Mouse (Mus musculus): ENCODE measurements around the gene Gng8. TPM values are rescaled to one million over a fixed set of nuclear protein-coding genes. Genes with fewer than 3 reads are reported as not detected.

Gng8 gene
- total and polyA plus RNA-seq, 2 experiments from 2014 or later = 4.1 to 4.7 TPM

GRCm38 (mm10) chr7:16867488-16867887, 24.1 kb upstream of the Gng8 start:
- no peaks in the 10 kb centered on the region for H3K9me3 ChIP-seq (ENCODE audit: low read length)
- no peaks in the 10 kb centered on the region for H3K27me3 ChIP-seq (ENCODE audit: insufficient read depth, low read length)
- no peak overlapping the region for H3K4me2 ChIP-seq (ENCODE audit: low read depth, low read length)
- no peak for DNase-seq (ENCODE audit: low spot score)
- WGBS = 95% methylated on average over 3 of the region's 3 CpGs
- no peaks in the 10 kb centered on the region; the same call in 1 of the 2 replicates for H3K36me3 ChIP-seq (ENCODE audit: insufficient read depth, low read length)
- no peak overlapping the region for H3K27ac ChIP-seq
- no peak overlapping the region for H3K4me3 ChIP-seq (ENCODE audit: low read length)
- no peak for ATAC-seq
- TF ChIP-seq CTCF (IDR thresholded peaks at IDR 0.05; ENCODE audit: low read depth) = no peak
- H3K9ac ChIP-seq (replicated peaks; ENCODE audit: low read length) = no peak overlapping the region
- no peaks in the 10 kb centered on the region for H3K4me1 ChIP-seq (ENCODE audit: insufficient read depth, low read length)

- 12% methylated on average over 16 of the region's 16 CpGs for WGBS
- no peak for TF ChIP-seq CTCF (IDR thresholded peaks at IDR 0.05; ENCODE audit: low read depth)
These were observed 22.1 kb upstream of the Gng8 start for GRCm38 (mm10) chr7:16869497-16869896.

GRCm38 (mm10) chr7:16871600-16871999, 20.0 kb upstream of the Gng8 start:
- Histone ChIP-seq H3K27me3 (ENCODE audit: insufficient read depth, low read length) (no peaks in the 10 kb centered on the region), H3K4me3 (ENCODE audit: low read length) (no peak overlapping the region), H3K4me1 (ENCODE audit: insufficient read depth, low read length) (no peaks in the 10 kb centered on the region; the same call in 1 of the 2 replicates), H3K9me3 (ENCODE audit: low read length) (no peaks in the 10 kb centered on the region), H3K9ac (replicated peaks; ENCODE audit: low read length) (no peak overlapping the region), H3K4me2 (ENCODE audit: low read depth, low read length) (no peak overlapping the region), H3K36me3 (ENCODE audit: insufficient read depth, low read length) (no peaks in the 10 kb centered on the region), H3K27ac (no peak overlapping the region)
- ATAC-seq = no peak
- 87% methylated on average over 10 of the region's 10 CpGs for WGBS
- no peak for TF ChIP-seq CTCF (IDR thresholded peaks at IDR 0.05; ENCODE audit: low read depth)
- no peak for DNase-seq (ENCODE audit: low spot score)

More at GRCm38 (mm10) chr7:16869497-16869896, 22.1 kb upstream of the Gng8 start:
- Histone ChIP-seq H3K36me3 (ENCODE audit: insufficient read depth, low read length) (no peaks in the 10 kb centered on the region; the same call in 1 of the 2 replicates), H3K4me2 (ENCODE audit: low read depth, low read length) (peak overlapping the region; percentile 61), H3K9me3 (ENCODE audit: low read length) (no peaks in the 10 kb centered on the region), H3K4me1 (ENCODE audit: insufficient read depth, low read length) (no peaks in the 10 kb centered on the region), H3K27ac (peak overlapping the region; percentile 93), H3K4me3 (ENCODE audit: low read length) (peak overlapping the region; percentile 38), H3K27me3 (ENCODE audit: insufficient read depth, low read length) (no peaks in the 10 kb centered on the region), H3K9ac (replicated peaks; ENCODE audit: low read length) (peak overlapping the region; percentile 57; the same call in 1 of the 2 replicates)
- DNase-seq (ENCODE audit: low spot score) (peak; percentile 97), ATAC-seq (peak; percentile 99)

GRCm38 (mm10) chr7:16872478-16872877, 19.1 kb upstream of the Gng8 start:
- H3K4me1 ChIP-seq (ENCODE audit: insufficient read depth, low read length) = peaks cover 5% of the 10 kb centered on the region
- DNase-seq (ENCODE audit: low spot score) (no peak), ATAC-seq (no peak)
- H3K9me3 ChIP-seq (ENCODE audit: low read length) = no peaks in the 10 kb centered on the region
- no peak overlapping the region for H3K4me2 ChIP-seq (ENCODE audit: low read depth, low read length)
- no peak overlapping the region for H3K9ac ChIP-seq (replicated peaks; ENCODE audit: low read length)
- no peak for TF ChIP-seq CTCF (IDR thresholded peaks at IDR 0.05; ENCODE audit: low read depth)
- no peak overlapping the region for H3K27ac ChIP-seq
- WGBS = 93% methylated on average over 9 of the region's 9 CpGs
- no peaks in the 10 kb centered on the region for H3K27me3 ChIP-seq (ENCODE audit: insufficient read depth, low read length)
- no peak overlapping the region for H3K4me3 ChIP-seq (ENCODE audit: low read length)
- no peaks in the 10 kb centered on the region for H3K36me3 ChIP-seq (ENCODE audit: insufficient read depth, low read length)

GRCm38 (mm10) chr7:16873392-16873791, 18.2 kb upstream of the Gng8 start:
- Histone ChIP-seq H3K4me1 (ENCODE audit: insufficient read depth, low read length) (peaks cover 5% of the 10 kb centered on the region), H3K27me3 (ENCODE audit: insufficient read depth, low read length) (no peaks in the 10 kb centered on the region), H3K27ac (no peak overlapping the region), H3K9me3 (ENCODE audit: low read length) (no peaks in the 10 kb centered on the region), H3K9ac (replicated peaks; ENCODE audit: low read length) (no peak overlapping the region), H3K36me3 (ENCODE audit: insufficient read depth, low read length) (no peaks in the 10 kb centered on the region), H3K4me3 (ENCODE audit: low read length) (no peak overlapping the region), H3K4me2 (ENCODE audit: low read depth, low read length) (peak overlapping the region; percentile 25; the same call in 1 of the 2 replicates)
- no peak for DNase-seq (ENCODE audit: low spot score)
- ATAC-seq = no peak
- 95% methylated on average over 4 of the region's 4 CpGs for WGBS
- peak; percentile 26; the same call in 1 of the 2 replicates for TF ChIP-seq CTCF (IDR thresholded peaks at IDR 0.05; ENCODE audit: low read depth)

- Histone ChIP-seq H3K27ac (peak overlapping the region; percentile 72), H3K9me3 (ENCODE audit: low read length) (no peaks in the 10 kb centered on the region), H3K9ac (replicated peaks; ENCODE audit: low read length) (no peak overlapping the region), H3K4me1 (ENCODE audit: insufficient read depth, low read length) (peaks cover 5% of the 10 kb centered on the region), H3K4me2 (ENCODE audit: low read depth, low read length) (peak overlapping the region; percentile 25; the same call in 1 of the 2 replicates), H3K36me3 (ENCODE audit: insufficient read depth, low read length) (no peaks in the 10 kb centered on the region), H3K27me3 (ENCODE audit: insufficient read depth, low read length) (no peaks in the 10 kb centered on the region), H3K4me3 (ENCODE audit: low read length) (peak overlapping the region; percentile 25)
- ATAC-seq (no peak), DNase-seq (ENCODE audit: low spot score) (peak; percentile 81)
- TF ChIP-seq CTCF (IDR thresholded peaks at IDR 0.05; ENCODE audit: low read depth) = peak; percentile 86
- WGBS = 5% methylated on average over 17 of the region's 17 CpGs
These were observed 17.4 kb upstream of the Gng8 start for GRCm38 (mm10) chr7:16874190-16874589.

GRCm38 (mm10) chr7:16874756-16875309, 16.8 kb upstream of the Gng8 start:
- no peaks in the 10 kb centered on the region for H3K9me3 ChIP-seq (ENCODE audit: low read length)
- peak overlapping the region; percentile 69 for H3K4me3 ChIP-seq (ENCODE audit: low read length)
- TF ChIP-seq CTCF (IDR thresholded peaks at IDR 0.05; ENCODE audit: low read depth) = peak; percentile 54
- ATAC-seq (peak; percentile 98), DNase-seq (ENCODE audit: low spot score) (peak; percentile 100)
- no peaks in the 10 kb centered on the region for H3K36me3 ChIP-seq (ENCODE audit: insufficient read depth, low read length)
- H3K4me2 ChIP-seq (ENCODE audit: low read depth, low read length) = peak overlapping the region; percentile 68
- peak overlapping the region; percentile 82 for H3K9ac ChIP-seq (replicated peaks; ENCODE audit: low read length)
- H3K27ac ChIP-seq = peak overlapping the region; percentile 83
- peaks cover 5% of the 10 kb centered on the region for H3K4me1 ChIP-seq (ENCODE audit: insufficient read depth, low read length)
- H3K27me3 ChIP-seq (ENCODE audit: insufficient read depth, low read length) = no peaks in the 10 kb centered on the region
- under 1% methylated on average over 33 of the region's 33 CpGs for WGBS
